Mouse (Mus musculus) erythroblast, embryonic 14.5 days (primary cell): Measurements from ENCODE around the gene Nr1h4.

Experiments
- GATA1 ChIP-seq: IDR thresholded peaks from 2 replicates; pipeline ENCODE4 v1.6.1; 2012; ENCODE audit warnings: low read length, inconsistent platforms, mixed read lengths
- TAL1 ChIP-seq: IDR thresholded peaks from 3 replicates; pipeline ENCODE4 v1.6.1; 2012; ENCODE audit warnings: low read length, inconsistent platforms, mixed read lengths

GRCm38 (mm10) chr10:89437472-89437871 lies 95.9 kb downstream of the Nr1h4 start:
- TF ChIP-seq TAL1: no peak
- TF ChIP-seq GATA1: no peak
